Mouse (Mus musculus): ENCODE measurements around the gene Capn9.

Capn9 gene

GRCm38 (mm10) chr8:124575811-124576210 is at the start of gene Capn9:
TSS of gene Capn9 (plus strand) at chr8:124576111.
- TF ChIP-seq GATA4 (IDR thresholded peaks at IDR 0.05; ENCODE audit: insufficient replicate concordance, low read length), result no peak

GRCm38 (mm10) chr8:124526261-124526660 is 49.6 kb upstream of the Capn9 start:
- TF ChIP-seq GATA4 (IDR thresholded peaks at IDR 0.05; ENCODE audit: insufficient replicate concordance, low read length), result no peak

GRCm38 (mm10) chr8:124530076-124530475 is 45.8 kb upstream of the Capn9 start:
- no peak for TF ChIP-seq GATA4 (IDR thresholded peaks at IDR 0.05; ENCODE audit: insufficient replicate concordance, low read length)

- TF ChIP-seq GATA4 (IDR thresholded peaks at IDR 0.05; ENCODE audit: insufficient replicate concordance, low read length), result no peak
These were observed 45.4 kb upstream of the Capn9 start for GRCm38 (mm10) chr8:124530556-124530955.

GRCm38 (mm10) chr8:124530996-124531395 is 44.9 kb upstream of the Capn9 start:
- no peak for TF ChIP-seq GATA4 (IDR thresholded peaks at IDR 0.05; ENCODE audit: insufficient replicate concordance, low read length)

- TF ChIP-seq GATA4 (IDR thresholded peaks at IDR 0.05; ENCODE audit: insufficient replicate concordance, low read length), result no peak
These were observed 43.3 kb upstream of the Capn9 start for GRCm38 (mm10) chr8:124532626-124533025.

- no peak for TF ChIP-seq GATA4 (IDR thresholded peaks at IDR 0.05; ENCODE audit: insufficient replicate concordance, low read length)
These were observed 40.5 kb upstream of the Capn9 start for GRCm38 (mm10) chr8:124535451-124535850.

GRCm38 (mm10) chr8:124540906-124541305 is 35.0 kb upstream of the Capn9 start:
- no peak for TF ChIP-seq GATA4 (IDR thresholded peaks at IDR 0.05; ENCODE audit: insufficient replicate concordance, low read length)

GRCm38 (mm10) chr8:124542001-124542400 is 33.9 kb upstream of the Capn9 start:
- TF ChIP-seq GATA4 (IDR thresholded peaks at IDR 0.05; ENCODE audit: insufficient replicate concordance, low read length), result no peak

GRCm38 (mm10) chr8:124543272-124543671 is 32.6 kb upstream of the Capn9 start:
- no peak for TF ChIP-seq GATA4 (IDR thresholded peaks at IDR 0.05; ENCODE audit: insufficient replicate concordance, low read length)

GRCm38 (mm10) chr8:124546371-124546770 is 29.5 kb upstream of the Capn9 start:
- no peak for TF ChIP-seq GATA4 (IDR thresholded peaks at IDR 0.05; ENCODE audit: insufficient replicate concordance, low read length)

- TF ChIP-seq GATA4 (IDR thresholded peaks at IDR 0.05; ENCODE audit: insufficient replicate concordance, low read length), result no peak
These were observed 29.1 kb upstream of the Capn9 start for GRCm38 (mm10) chr8:124546815-124547214.

- TF ChIP-seq GATA4 (IDR thresholded peaks at IDR 0.05; ENCODE audit: insufficient replicate concordance, low read length), result no peak
These were observed 28.6 kb upstream of the Capn9 start for GRCm38 (mm10) chr8:124547269-124547668.

GRCm38 (mm10) chr8:124548187-124548586 is 27.7 kb upstream of the Capn9 start:
- TF ChIP-seq GATA4 (IDR thresholded peaks at IDR 0.05; ENCODE audit: insufficient replicate concordance, low read length), result no peak

GRCm38 (mm10) chr8:124551011-124551661 is 24.8 kb upstream of the Capn9 start:
- no peak for TF ChIP-seq GATA4 (IDR thresholded peaks at IDR 0.05; ENCODE audit: insufficient replicate concordance, low read length)

GRCm38 (mm10) chr8:124555113-124555750 is 20.7 kb upstream of the Capn9 start:
- no peak for TF ChIP-seq GATA4 (IDR thresholded peaks at IDR 0.05; ENCODE audit: insufficient replicate concordance, low read length)

- no peak for TF ChIP-seq GATA4 (IDR thresholded peaks at IDR 0.05; ENCODE audit: insufficient replicate concordance, low read length)
These were observed 19.7 kb upstream of the Capn9 start for GRCm38 (mm10) chr8:124556164-124556563.

Measured in liver, adult (tissue).